Mouse (Mus musculus) frontal cortex, adult 2 months (tissue): ENCODE measurements around the gene Nxpe4. TPM values are rescaled to one million over a fixed set of nuclear protein-coding genes. Genes with fewer than 3 reads are reported as not detected.

Source experiments
- polyA plus RNA-seq: library from polyadenylated mRNA; depleted of rRNA; stranded (reverse); fragments of >200 nt; gene quantifications from 2 replicates; pipeline ENCODE4 v1.2.3, GENCODE M21; 2012; rRNA removed

The Nxpe4 gene
- polyA plus RNA-seq, 1 experiment: 12.8 TPM

Other genes with a start within 250 kb of the Nxpe4 start
- 0.50 and 0.80 TPM in 2 replicates for gene Nxpe2, start 191.4 kb downstream of the Nxpe4 start, polyA plus RNA-seq